Mouse (Mus musculus) heart, adult 2 months (tissue): ENCODE data around the gene Yif1a.

Experiments
- CTCF ChIP-seq: fragments of 200-600 bp; IDR thresholded peaks from 2 replicates; pipeline ENCODE4 v1.8.1; 2022; ENCODE audit warnings: antibody characterized with exemption, mild to moderate bottlenecking, moderate library complexity
- POLR2A ChIP-seq: fragments of 200-500 bp; IDR thresholded peaks from 2 replicates; pipeline ENCODE4 v1.6.1; 2011; ENCODE audit warnings: mild to moderate bottlenecking, low read depth, low read length, control low read depth; ENCODE audit not compliant: insufficient read depth

DNA sequence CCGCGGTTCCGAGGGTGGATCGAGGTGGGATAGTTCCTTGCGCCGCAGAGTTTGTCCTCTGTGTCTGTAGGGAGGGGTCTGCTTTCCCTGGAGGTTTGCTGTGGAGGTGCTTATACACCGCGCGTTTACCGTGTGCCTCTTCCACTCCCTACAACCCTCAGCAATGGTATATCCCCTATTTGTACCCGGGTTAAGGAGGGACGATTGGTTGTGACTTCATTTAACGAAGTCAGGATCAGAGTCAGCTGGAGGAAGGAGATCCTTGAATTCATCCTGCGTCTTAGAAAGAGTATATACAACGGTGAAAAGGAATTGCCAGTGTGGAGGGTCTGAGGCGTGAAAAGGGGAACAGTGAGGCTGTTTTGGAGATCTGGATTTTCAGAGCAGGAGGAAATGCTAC lies 46.8 kb upstream of the Yif1a start:
- TF ChIP-seq CTCF (no peak), POLR2A (no peak)
